Mouse (Mus musculus) lung, postnatal 10 days (tissue): ENCODE results near the gene Gse1.

ENCODE experiments used
- DNase-seq: peaks from one replicate; pipeline ENCODE4 v3.0.0; 2021

Gse1 gene

GRCm38 (mm10) chr8:120502428-120502827 is 274.2 kb downstream of the Gse1 start:
- DNase-seq: no peak

GRCm38 (mm10) chr8:120504251-120505081 is 276.2 kb downstream of the Gse1 start:
- peak; percentile 82 for DNase-seq

DNA sequence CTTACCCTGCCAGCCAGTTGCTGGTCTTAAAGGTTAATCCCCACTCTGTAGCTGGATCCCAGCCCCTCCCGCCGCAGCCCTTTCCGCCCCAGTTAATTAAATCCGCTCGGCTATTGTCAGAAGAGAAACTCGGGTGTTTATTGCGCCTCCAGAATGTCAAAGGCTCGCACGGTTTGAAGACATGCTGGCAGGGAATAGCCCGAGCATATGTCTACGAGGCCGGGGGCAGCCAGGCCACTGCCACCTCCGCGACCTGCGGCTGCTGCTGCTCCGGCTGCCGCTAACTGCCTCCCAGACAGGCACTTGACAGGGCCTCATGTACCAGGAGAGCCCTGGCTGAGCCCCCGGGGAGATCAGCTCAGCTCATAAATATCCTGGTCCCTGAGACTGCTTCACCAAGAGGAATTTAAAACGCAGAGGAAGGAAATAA is 276.8 kb downstream of the Gse1 start:
- peak; percentile 58 for DNase-seq

- no peak for DNase-seq
Measured at GRCm38 (mm10) chr8:120505619-120506310, 277.5 kb downstream of the Gse1 start.

DNA sequence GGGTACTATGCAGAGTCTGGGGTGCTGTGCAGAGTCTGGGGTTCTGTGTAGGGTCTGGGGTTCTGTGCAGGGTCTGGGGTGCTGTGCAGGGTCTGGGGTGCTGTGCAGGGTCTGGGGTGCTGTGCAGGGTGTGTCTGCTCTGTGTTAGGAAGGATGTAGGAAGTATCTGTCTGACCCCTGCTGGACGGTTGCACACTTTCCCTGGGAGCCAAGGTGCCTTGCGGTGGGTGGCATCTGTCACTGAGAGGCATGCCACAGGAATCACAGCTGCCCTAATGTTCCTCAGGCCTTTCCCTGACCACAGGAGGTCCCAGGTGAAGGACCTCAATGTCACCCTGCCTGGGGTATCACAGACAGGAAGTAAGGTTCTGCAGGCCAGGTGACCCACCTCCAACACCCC is 278.3 kb downstream of the Gse1 start:
- DNase-seq: no peak

DNA sequence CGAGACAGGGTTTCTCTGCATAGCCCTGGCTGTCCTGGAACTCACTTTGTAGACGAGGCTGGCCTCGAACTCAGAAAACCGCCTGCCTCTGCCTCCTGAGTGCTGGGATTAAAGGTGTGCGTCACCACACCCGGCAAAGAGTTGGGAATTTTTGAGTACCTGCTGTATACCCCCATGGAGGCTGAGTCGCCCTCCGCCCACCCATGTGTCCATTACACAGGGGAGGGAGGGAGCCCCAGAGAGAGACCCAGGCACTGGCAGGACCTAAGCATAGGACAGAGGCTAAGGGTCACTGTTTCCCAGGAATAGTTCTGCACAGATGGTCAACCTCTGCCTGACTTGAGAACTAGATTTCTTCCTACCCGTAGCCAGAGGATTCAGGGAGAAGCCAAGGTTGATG is 279.0 kb downstream of the Gse1 start:
- no peak for DNase-seq

DNA sequence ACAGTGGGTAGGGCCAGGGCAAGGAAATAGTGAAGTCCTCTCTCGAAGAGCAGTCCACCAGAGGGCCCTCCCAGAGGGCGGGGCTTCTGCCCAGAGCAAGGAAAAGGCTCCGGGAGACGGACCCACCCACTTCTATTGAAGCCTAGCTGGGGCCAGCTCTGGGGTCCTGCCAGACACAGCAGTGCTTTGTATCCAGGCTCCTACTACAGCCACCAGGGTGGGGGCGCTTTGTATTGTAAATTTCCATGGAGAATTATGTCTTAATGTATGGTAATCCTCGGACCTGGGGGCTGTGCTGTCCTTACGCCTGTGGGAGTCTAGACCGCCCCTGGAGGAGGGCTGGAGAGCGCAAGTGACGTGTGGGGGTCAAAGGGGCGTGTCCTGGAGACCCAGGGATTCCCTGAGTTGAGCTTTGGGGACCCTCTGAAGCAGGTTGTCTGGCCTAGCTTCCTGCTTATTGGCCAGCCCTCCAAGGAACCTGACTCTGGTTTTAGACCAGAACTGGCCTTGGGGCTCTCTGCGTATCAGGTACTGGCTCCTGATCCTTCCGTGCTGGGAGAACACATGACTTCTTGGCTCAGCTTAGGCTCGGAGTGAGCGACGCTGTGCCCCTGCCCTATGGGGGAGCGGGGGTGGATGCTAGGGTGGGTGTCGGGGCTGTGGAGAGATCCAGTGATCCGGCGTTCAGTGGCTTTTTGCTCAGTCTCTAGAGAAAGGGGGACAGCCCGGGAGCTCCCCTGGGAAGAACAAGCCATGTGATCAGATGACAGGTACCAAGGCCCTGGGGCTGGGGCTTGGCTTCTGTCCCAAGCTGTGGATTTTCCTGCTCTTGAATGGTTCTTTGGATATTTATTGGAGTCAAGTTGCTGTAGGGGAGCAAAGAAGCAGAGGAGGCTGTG is 281.1 kb downstream of the Gse1 start:
- DNase-seq: peak; percentile 77

- no peak for DNase-seq
Measured at GRCm38 (mm10) chr8:120510035-120510416, 281.8 kb downstream of the Gse1 start.

GRCm38 (mm10) chr8:120510863-120511457 is 282.7 kb downstream of the Gse1 start:
- no peak for DNase-seq

DNA sequence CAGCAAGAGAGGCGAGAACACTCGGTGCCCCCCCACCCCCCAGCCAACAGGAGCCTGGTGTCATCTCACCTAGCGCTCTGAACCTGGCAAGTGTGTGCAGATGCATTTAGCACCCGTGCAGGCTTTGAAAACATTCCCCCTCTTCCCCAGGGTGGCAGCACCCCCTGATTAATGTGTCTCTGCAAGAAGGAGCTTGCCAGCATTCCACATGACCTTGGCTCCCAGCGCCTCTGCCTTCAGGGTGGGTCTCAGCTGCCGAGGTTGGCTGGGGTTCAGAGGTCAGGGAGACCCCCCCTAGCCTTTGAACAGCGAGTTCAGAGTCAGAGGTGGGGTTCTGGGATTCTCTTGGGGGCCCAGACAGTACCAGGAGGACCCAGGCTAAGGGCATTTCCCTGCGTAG is 283.5 kb downstream of the Gse1 start:
- no peak for DNase-seq

- DNase-seq: no peak
Measured at GRCm38 (mm10) chr8:120512326-120512725, 284.1 kb downstream of the Gse1 start.

DNA sequence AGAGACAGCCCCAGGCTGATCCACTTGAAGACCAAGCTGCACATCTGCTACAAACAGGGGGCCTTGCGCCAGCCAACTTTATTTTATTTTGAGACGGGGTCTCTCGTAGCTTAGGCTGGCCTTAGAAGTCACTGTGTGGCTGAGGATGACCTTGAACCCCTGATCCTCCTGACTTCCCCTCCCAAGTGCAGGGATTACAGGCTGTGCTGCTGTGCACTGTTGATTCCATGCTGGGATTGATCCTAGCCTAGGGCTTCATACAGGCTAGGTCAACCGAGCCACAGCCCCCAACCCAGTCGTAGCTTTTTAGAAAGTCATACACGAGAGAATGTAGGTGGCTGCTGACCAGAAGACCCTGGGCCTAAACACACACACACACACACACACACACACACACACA is 284.9 kb downstream of the Gse1 start:
- no peak for DNase-seq

DNA sequence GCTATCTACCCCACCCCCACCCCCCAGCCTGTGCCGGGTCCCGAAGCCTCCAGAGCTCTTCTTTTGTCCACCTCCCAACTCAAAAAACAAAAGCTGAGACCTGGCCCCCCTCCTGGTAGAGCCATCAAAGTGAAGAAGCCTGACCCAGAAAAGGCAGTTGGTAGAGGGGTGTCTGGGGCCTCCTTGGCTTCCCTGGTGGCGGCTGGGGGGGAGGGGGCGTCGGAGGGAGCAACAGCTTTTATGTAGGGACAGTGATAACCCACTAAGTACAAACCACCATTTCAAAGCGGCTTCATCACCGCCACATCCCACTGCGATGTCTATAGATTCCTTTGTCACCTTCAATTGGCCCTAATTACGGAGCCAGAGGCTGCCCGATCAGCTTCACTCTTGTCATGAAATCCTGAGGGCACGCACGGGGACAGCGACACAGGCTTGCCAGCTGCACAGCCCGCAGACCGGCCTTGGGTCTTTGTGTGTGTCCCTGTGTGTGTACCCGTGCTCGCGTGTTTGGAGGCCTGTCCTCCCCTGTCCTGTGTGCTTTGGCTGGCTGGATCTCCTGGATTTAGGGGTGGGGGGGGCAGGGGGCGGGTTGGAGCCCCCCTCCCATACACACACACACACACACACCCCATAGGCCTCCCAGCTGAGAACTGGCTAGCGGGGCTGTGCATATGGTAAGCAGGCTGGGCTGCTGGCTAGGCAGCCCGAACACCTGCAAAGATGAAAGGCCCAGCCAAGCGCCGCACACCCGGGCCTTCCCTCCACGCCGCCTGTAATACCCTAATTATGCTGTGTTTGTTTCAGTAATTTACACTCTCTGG is 285.6 kb downstream of the Gse1 start:
- DNase-seq: no peak

- DNase-seq: no peak
Measured at GRCm38 (mm10) chr8:120515214-120515613, 287.0 kb downstream of the Gse1 start.

- no peak for DNase-seq
Measured at GRCm38 (mm10) chr8:120515650-120516049, 287.4 kb downstream of the Gse1 start.

DNA sequence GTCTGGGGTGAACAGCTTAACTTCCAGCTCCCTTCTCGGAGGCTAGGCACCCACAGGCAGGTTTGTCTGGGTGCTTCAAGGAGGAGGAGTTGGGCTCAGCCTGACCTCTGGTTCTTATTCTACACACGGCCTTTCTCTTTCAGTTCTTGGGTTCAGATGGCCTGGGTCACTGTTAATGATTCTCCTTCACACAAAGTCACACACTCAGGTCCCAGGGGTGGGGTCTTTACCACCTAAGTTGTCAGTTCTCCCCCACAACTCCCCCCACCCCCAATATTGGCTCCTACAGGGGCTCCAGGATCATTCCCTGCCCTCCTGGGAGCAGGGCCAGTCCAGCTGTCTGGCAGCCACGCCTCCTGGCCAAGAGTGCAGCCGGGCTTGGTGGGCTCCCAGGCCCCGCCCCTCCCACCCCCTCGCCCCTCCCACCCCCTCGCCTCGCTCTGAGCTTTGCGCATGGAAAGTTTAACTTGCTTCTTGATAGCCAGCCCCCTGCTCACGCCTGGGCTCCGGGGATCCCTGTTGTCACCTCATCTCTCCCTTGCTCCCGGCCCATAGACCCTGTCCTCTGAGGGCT is 288.0 kb downstream of the Gse1 start:
- DNase-seq: peak; percentile 74

DNA sequence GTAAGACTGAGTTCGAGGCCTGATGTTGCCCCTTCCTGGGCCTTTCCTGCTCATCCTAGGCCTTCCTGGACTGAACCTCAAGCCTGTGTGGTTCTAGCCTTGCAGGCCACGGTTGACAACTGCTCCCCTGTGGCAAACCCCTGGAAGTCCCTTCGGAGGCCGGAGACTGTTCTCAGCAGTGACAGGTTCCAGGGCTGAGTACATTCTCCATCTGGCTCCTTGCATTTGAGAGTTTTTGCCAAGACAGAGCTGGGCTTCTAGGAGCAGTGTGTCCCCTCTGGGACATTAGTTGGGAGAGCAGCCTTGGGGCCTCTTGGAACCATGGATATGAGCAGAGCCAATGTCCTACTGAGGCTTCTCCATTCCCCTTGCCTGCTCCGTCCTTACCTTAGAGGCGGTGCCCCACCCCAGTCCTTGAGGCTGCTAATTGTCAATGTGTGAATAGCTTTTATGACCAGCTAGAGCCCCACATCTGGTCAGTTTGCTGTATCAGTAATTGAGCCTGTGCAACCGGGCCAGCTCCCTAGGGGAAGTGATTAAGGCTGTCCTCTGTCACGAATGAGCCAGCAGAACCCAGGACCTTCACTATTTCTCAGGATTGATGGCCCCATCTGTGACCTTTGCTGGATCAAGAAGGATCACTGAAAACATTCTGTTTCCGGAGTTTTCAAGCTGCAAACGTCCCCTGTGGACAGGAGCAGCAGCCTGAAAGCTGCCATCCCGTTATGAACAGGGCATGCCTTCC is 289.6 kb downstream of the Gse1 start:
- no peak for DNase-seq

- peak; percentile 79 for DNase-seq
Measured at GRCm38 (mm10) chr8:120518736-120519534, 290.7 kb downstream of the Gse1 start.

DNA sequence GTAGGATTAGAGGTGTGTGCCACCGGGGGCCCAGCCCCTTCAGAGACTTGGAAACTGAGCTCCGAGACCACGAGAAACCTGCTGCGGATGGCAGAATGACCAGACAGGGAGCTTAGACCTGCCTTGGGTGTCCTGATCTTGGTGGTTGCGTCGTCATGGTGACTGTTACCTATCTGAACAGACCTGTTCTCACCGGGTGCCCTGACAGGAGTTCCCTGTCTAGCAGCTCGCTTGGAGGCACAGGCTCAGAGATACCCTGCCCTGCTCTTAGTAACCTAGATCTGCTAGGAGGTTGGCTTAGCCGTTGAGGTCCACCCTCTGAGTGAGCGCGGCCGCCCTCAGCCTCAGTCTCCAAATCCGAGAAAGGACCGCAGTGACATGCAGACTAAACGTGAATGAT is 292.0 kb downstream of the Gse1 start:
- DNase-seq: no peak
